Mouse (Mus musculus) neural tube, embryonic 12.5 days (tissue): Measurements from ENCODE around the gene Csnk2b. TPM values are rescaled to one million over a fixed set of nuclear protein-coding genes. Genes with fewer than 3 reads are reported as not detected.
A peak's percentile ranks its signal among the peaks of the same experiment; 100 is the strongest.

Source experiments
- ATAC-seq: fragments of 200-750 bp; cut with Nextera tagmentation; 2 replicates; pipeline ENCODE4 v1.8.0; 2017; ENCODE audit warnings: low read depth, mild to moderate bottlenecking, moderate TSS enrichment, moderate library complexity; ENCODE audit not compliant: low FRiP score
- H3K27ac ChIP-seq: fragments of 300-500 bp; sonication (generic); 2 replicates; pipeline ENCODE4 v1.5.1; 2016
- H3K27me3 ChIP-seq: fragments of 300-500 bp; sonication (generic); replicated peaks from 2 replicates; pipeline ENCODE4 v1.6.1; 2016; ENCODE audit warnings: mild to moderate bottlenecking
- H3K36me3 ChIP-seq: fragments of 300-500 bp; sonication (generic); 2 replicates; pipeline ENCODE4 v1.6.1; 2016; ENCODE audit warnings: mild to moderate bottlenecking
- H3K4me1 ChIP-seq: fragments of 300-500 bp; sonication (generic); 2 replicates; pipeline ENCODE4 v1.6.1; 2016
- H3K4me2 ChIP-seq: fragments of 300-500 bp; sonication (generic); replicated peaks from 2 replicates; pipeline ENCODE4 v1.6.1; 2016; ENCODE audit warnings: mild to moderate bottlenecking
- H3K4me3 ChIP-seq: fragments of 300-500 bp; sonication (generic); 2 replicates; pipeline ENCODE4 v1.5.1; 2016
- H3K9ac ChIP-seq: fragments of 300-500 bp; sonication (generic); 2 replicates; pipeline ENCODE4 v1.6.1; 2016; ENCODE audit warnings: mild to moderate bottlenecking
- H3K9me3 ChIP-seq: fragments of 300-500 bp; sonication (generic); 2 replicates; pipeline ENCODE4 v1.6.1; 2016; ENCODE audit warnings: mild to moderate bottlenecking
- WGBS: fragments of 180-500 bp; shearing (Covaris S2); methylation state at CpG from one replicate; pipeline ENCODE4 v1.1.7; 2016; 5-methylcytosine and 5-hydroxymethylcytosine counted together
- polyA plus RNA-seq: library from polyadenylated mRNA; unstranded; fragments of >200 nt; fragmentation: Nextera tagmentation; extraction: Ambion mirVana; gene quantifications from 2 replicates; pipeline ENCODE4 v1.2.1, GENCODE M21; 2016

Gene Csnk2b
- 289 and 295 TPM in 2 replicates for polyA plus RNA-seq

DNA sequence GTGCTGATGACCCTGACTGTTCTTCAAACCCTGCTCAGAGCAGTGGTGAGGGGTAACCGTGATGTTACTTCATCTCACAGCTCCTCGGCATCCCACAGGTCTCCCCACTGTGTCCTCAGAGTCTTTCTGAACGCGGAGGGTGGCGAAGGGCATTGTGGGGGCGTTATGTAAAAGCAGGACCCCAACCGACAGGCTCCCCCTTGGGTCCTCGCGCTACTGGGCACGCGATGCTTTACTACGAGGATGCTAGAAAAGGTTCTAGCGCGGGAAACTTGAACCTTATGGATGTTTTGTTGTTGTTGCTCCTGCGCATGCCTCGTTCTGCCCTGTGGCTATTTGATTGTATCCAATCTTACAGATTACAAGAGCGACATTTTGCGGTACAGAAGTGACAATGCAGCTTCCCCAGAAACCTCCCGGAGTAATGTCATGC, at the start of gene Csnk2b:
Csnk2b (minus strand) TSS at position 183 of the 433 bp plus-strand sequence.
- ATAC-seq: no peak
- Histone ChIP-seq H3K36me3 (peaks cover 36% of the 10 kb centered on the region), H3K4me2 (peak within 1 kb of the TSS; percentile 97), H3K27me3 (no peaks in the 10 kb centered on the region), H3K9ac (peak within 1 kb of the TSS; percentile 96), H3K4me1 (peaks cover 27% of the 10 kb centered on the region), H3K27ac (peak within 1 kb of the TSS; percentile 75), H3K9me3 (no peaks in the 10 kb centered on the region), H3K4me3 (peak within 1 kb of the TSS; percentile 90)
- WGBS: under 1% methylated on average over 19 of the region's 19 CpGs

DNA sequence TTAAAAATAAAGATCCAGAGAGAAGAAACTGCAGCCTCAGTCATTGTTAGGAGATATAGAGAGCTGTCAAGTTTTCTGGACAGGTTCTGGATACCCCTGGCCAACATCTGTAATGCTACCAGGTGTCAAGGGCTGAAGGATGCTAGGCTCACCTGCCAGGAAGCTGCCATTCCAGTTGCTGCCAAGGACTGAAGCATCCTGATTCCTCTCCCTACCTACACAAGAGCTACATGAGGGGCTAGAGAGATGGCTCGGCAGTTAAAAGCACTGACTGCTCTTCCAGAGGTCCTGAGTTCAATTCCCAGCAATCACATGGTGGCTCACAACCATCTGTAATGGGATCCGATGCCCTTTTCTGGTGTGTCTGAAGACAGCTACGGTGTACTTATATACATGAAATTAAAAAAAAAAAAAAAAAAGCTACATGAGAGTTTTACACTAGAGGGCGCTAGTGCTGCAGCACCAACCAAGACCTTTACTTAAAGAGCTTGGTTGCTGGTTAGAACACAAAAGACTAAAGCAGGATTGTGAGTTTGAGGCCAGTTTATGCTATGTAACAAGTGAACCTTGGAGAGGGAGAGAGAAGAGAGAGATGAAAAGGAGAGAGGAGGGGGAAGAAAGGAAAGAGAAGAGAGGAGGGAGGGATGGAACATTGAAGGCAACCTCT, 46.8 kb upstream of the Csnk2b start:
- ATAC-seq: no peak
- Histone ChIP-seq H3K9ac (no peak overlapping the region), H3K4me3 (no peak overlapping the region), H3K4me2 (no peak overlapping the region), H3K4me1 (peaks cover 9% of the 10 kb centered on the region), H3K27ac (no peak overlapping the region), H3K27me3 (no peaks in the 10 kb centered on the region), H3K9me3 (no peaks in the 10 kb centered on the region), H3K36me3 (no peaks in the 10 kb centered on the region)
- WGBS: 25% methylated on average over 4 of the region's 4 CpGs

DNA sequence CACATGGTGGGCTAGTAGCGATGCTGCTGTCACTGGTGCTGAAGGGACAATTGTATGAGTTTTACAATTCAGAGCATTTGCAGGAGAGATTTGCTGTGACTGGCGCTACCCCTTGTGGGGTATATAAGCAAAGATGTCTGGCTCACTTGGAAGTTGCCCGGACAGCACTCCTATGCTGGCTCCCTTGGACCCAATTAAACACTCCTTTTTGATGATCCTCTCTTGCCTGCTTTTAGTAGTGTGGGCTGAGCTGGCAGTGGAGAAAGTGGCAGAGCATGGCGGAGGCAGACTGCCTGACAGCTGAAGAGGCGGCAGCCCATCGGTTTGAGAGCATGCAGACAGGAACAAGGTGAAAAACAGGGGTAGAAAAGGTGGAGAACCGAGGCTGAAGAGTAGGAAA, 45.9 kb upstream of the Csnk2b start:
- no peak overlapping the region for H3K27ac ChIP-seq
- H3K4me2 ChIP-seq: no peak overlapping the region
- WGBS: 88% methylated on average over 7 of the region's 7 CpGs
- H3K36me3 ChIP-seq: no peaks in the 10 kb centered on the region
- ATAC-seq: no peak
- H3K9me3 ChIP-seq: no peaks in the 10 kb centered on the region
- peaks cover 16% of the 10 kb centered on the region for H3K4me1 ChIP-seq
- no peaks in the 10 kb centered on the region for H3K27me3 ChIP-seq
- no peak overlapping the region for H3K4me3 ChIP-seq
- H3K9ac ChIP-seq: no peak overlapping the region

DNA sequence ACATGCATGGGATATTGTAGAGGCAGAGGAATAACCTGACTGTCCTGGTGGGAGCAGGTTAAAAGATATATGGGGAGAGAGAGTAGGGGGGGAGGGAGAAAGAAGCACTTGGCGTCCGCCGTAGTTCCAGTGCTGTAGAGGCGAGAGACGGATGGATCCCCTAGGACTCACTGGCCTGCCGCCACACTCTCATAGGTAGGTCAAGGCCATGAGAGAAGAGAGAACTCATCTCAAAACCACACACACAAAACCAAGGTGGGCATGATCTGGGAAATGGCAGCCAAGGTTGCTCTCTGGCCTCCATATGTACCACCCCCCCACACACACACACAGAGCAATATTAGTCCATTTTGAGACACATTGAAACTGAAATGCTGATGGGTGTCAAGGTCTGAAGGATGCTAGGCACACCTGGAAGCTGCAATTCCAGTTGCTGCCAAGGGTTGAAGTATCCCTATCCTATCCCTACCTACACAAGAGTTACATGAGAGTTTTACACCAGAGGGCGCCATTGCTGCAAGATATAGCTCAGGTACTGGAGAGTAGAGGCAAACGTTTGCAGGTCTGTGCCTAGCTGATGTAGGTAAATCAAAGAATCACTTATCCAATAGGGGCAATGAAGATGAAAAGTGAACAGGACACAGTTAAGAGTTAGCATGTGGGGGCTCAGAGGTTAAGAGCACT, 44.6 kb upstream of the Csnk2b start:
- no peak overlapping the region; the same call in 1 of the 2 replicates for H3K9ac ChIP-seq
- H3K27me3 ChIP-seq: no peaks in the 10 kb centered on the region
- no peak for ATAC-seq
- H3K4me1 ChIP-seq: peaks cover 29% of the 10 kb centered on the region
- 64% methylated on average over 8 of the region's 8 CpGs for WGBS
- peaks cover 6% of the 10 kb centered on the region for H3K36me3 ChIP-seq
- H3K4me3 ChIP-seq: no peak overlapping the region
- no peak overlapping the region for H3K27ac ChIP-seq
- H3K4me2 ChIP-seq: peak overlapping the region; percentile 92
- no peaks in the 10 kb centered on the region for H3K9me3 ChIP-seq

DNA sequence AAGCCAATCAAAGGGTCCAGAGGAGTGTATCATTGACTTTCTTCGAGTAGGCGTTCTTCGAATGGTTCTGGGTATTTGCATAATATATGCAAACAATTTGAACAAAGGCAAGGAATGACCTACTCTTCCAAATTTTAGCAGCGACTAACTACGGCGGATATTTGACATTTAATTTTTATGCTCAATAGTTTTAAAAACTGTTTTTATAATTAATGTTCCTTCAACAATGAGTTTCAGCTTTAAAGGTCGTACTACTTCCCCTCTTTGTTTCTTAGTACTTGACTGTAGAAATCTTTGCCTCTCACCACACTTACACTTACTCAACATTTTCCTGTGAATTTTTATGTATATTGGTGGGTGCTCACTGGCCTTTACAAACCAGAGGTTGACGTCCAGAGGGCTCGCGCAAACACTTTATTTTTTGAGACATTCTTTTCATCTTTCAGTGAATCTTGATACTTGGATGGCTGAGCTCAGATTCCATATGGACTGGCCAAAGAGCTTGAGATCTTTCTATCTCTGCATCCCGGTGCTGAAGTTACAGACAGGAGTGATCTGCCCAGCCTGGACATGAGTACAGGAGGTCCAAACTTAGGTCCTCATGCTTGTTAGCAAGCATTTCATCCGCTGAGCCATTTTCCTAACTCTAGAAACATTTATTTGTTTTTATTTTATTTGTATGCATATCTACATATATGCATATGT, 43.8 kb upstream of the Csnk2b start:
- H3K9me3 ChIP-seq: no peaks in the 10 kb centered on the region
- WGBS: 23% methylated on average over 12 of the region's 12 CpGs
- peak overlapping the region; percentile 99 for H3K4me3 ChIP-seq
- peak overlapping the region; percentile 92 for H3K4me2 ChIP-seq
- peaks cover 30% of the 10 kb centered on the region for H3K4me1 ChIP-seq
- H3K36me3 ChIP-seq: peaks cover 15% of the 10 kb centered on the region
- H3K9ac ChIP-seq: peak overlapping the region; percentile 52
- H3K27me3 ChIP-seq: no peaks in the 10 kb centered on the region
- peak overlapping the region; percentile 85 for H3K27ac ChIP-seq
- peak; percentile 89 for ATAC-seq

DNA sequence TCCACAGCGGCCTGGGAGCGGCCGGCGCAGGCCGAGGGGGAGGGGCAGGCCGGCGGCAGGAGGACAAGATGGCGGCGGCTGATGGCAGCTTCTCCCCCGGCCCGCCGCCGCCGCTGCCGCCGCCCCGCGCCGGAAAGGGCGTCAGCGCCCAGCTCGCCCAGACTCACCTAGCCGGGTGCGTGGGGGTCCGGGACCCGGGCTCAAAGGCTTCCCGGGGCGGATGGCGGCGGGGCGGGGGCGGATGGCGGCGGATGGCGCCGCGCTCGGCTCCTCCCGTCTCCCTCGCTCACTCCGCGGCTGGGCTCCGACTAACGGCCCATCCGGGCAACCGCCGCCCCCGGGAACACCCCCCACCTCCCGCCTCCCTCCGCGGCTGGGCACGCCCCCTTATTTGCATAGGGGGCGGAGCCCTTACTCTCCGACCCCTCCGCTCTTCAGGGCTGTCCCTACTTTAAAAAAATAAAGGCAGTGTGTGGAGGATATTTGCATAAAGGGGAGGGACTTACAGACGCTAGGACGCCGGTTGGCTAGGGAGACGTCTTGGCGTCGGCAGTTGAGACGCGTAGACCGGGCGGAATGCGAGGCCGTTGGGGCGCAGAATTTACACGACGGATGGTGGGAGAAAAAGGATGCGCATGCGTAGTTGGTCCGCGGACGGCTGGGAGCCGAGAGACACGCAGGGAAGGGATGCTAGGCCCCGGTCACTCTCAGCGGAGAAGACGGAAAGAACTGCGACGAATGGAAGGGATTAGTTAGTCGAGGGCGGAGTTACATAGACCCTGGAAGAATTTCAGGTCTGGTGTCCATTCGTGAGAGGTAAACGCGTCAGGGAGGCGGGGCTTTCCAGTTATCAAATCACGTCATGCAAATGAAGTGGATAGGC, 43.0 kb upstream of the Csnk2b start, which contains the start of gene Prrc2a:
Prrc2a (minus strand) TSS at position 330 of the 883 bp plus-strand sequence.
- Histone ChIP-seq H3K4me3 (peak within 1 kb of the TSS; percentile 99), H3K9me3 (no peaks in the 10 kb centered on the region), H3K27ac (peak within 1 kb of the TSS; percentile 89), H3K27me3 (no peaks in the 10 kb centered on the region), H3K4me2 (peak within 1 kb of the TSS; percentile 92), H3K4me1 (peaks cover 30% of the 10 kb centered on the region), H3K9ac (peak within 1 kb of the TSS; percentile 100), H3K36me3 (peaks cover 23% of the 10 kb centered on the region)
- under 1% methylated on average over 75 of the region's 89 CpGs for WGBS
- peak; percentile 94 for ATAC-seq

DNA sequence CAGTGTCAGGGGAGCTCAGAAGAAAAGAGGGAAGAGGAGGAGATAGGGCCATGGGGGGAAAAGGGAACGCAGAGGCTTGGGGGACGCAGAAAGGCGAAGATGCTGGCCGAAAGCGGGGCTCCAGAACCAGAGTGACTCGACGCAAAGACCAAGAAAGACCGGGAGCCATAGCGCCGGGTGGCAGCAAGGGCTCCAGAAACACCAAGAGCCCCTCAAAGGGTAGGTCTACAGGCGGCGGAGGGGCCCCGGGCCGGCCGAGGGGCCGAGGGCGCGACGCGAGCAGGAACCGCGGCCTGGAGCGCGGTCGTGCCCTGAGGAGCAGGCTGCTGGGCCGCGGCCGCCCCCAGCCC, 42.3 kb upstream of the Csnk2b start:
- Histone ChIP-seq H3K4me2 (peak overlapping the region; percentile 92), H3K9me3 (no peaks in the 10 kb centered on the region), H3K27me3 (no peaks in the 10 kb centered on the region), H3K9ac (peak overlapping the region; percentile 100), H3K4me3 (peak overlapping the region; percentile 99), H3K4me1 (peaks cover 30% of the 10 kb centered on the region), H3K27ac (peak overlapping the region; percentile 89), H3K36me3 (peaks cover 29% of the 10 kb centered on the region)
- no peak for ATAC-seq
- WGBS: 0% methylated on average over 26 of the region's 28 CpGs

DNA sequence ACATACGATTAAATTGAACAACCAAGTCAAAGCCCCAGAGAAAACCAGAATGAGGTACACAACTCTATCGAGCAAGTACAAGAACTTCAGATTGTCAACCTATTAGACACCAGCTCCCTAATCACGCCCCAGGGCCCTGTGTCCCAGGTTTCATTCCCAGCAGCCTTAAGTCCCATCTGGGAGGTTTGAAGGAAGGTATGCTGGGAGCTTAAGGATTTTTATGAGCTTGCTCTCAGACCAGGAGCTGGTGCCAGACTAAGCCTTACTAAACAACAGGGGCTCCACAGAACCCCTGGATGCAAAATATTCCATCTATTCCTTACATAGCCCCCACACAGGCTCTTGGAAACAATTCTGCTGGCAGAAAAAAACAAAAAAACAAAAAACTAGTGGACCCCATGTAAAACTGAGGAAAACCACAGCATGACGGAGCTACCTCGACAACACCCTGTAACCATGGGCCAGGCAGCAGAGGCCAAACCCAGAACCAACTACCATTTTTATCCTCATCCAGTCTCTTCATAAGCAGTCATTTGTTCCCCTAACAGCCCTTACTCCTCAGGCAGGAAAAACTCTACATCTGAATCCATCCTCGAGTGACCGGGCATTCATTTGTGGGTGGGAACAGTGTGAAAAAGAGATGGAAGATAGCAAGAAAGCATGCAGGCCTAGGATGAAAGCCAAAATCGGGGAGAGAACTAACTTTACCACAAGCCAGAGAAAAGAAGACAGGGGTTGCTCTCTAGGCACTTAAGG, 41.7 kb upstream of the Csnk2b start:
- ATAC-seq: no peak
- H3K4me1 ChIP-seq: peaks cover 30% of the 10 kb centered on the region
- peak overlapping the region; percentile 100 for H3K9ac ChIP-seq
- peak overlapping the region; percentile 92 for H3K4me2 ChIP-seq
- H3K27me3 ChIP-seq: no peaks in the 10 kb centered on the region
- H3K9me3 ChIP-seq: no peaks in the 10 kb centered on the region
- H3K36me3 ChIP-seq: peaks cover 36% of the 10 kb centered on the region
- 24% methylated on average over 8 of the region's 8 CpGs for WGBS
- no peak overlapping the region; the same call in 1 of the 2 replicates for H3K27ac ChIP-seq
- H3K4me3 ChIP-seq: peak overlapping the region; percentile 99

DNA sequence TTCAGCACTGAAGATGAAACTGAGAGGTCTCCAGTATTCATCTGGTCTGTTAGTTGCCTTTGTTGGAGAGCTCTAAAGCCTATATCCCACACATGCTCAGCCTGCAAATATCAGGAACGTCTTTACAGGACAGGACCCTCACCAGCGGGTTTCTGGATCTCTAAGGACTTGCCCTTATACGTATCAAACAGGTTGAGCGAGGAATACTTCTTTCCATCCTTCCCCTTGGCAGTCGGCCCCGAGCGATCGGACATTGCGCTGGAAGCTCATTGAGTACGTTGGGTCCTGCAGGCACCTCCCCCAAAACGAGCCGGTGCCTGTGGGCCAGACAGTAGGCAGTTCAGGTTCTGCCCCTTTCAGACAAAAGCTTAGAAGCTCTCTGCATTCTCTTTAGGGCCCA, 40.9 kb upstream of the Csnk2b start:
- Histone ChIP-seq H3K9ac (peak overlapping the region; percentile 100), H3K9me3 (no peaks in the 10 kb centered on the region), H3K36me3 (peaks cover 44% of the 10 kb centered on the region), H3K4me3 (peak overlapping the region; percentile 99), H3K27me3 (no peaks in the 10 kb centered on the region), H3K27ac (no peak overlapping the region), H3K4me1 (peaks cover 30% of the 10 kb centered on the region), H3K4me2 (peak overlapping the region; percentile 92)
- WGBS: 69% methylated on average over 12 of the region's 12 CpGs
- ATAC-seq: no peak

DNA sequence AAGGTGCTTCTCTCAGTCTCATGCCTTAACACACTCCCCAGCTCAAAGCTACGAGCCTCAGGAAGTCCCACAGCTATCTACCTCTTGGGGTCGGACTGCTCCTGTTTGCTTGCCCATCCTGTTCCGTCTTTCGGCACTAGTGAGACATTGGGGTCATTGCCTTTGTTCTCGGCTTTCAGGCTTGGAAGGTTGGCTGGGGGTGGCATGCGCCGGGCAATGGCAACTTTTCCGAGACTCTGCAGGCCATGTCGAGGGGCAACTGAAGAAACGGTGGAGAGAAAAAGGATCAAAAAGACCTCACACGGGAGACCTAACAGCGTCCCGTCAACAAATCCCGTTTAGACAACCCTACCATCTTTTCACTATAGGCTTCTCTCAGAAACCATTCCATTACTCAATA, 40.3 kb upstream of the Csnk2b start:
- H3K4me1 ChIP-seq: peaks cover 30% of the 10 kb centered on the region
- no peak for ATAC-seq
- peak overlapping the region; percentile 99 for H3K4me3 ChIP-seq
- H3K36me3 ChIP-seq: peaks cover 50% of the 10 kb centered on the region
- H3K27me3 ChIP-seq: no peaks in the 10 kb centered on the region
- WGBS: 84% methylated on average over 14 of the region's 14 CpGs
- H3K9ac ChIP-seq: peak overlapping the region; percentile 100; the same call in 1 of the 2 replicates
- H3K27ac ChIP-seq: no peak overlapping the region
- peak overlapping the region; percentile 92 for H3K4me2 ChIP-seq
- H3K9me3 ChIP-seq: no peaks in the 10 kb centered on the region

DNA sequence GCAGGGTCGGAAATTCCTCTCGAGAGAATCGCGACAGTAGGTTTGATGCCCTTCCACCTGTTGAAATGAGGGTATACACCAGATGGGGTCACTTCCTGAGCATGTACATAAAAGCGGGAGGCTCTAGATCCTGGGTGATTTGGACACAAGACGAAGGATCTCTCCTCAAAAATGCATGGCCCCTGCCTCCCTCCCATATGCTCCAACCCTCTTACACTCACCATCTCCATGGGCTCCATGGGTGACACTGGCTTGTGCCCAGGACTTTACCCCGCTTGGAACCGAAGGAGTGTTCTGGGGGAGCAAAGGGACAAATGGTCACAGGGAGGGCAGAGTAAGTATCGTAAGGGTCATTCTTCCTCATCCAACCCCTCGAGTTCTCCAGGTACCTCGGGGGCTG, 39.6 kb upstream of the Csnk2b start:
- no peak overlapping the region for H3K27ac ChIP-seq
- H3K9me3 ChIP-seq: no peaks in the 10 kb centered on the region
- ATAC-seq: no peak
- H3K4me1 ChIP-seq: peaks cover 29% of the 10 kb centered on the region
- no peaks in the 10 kb centered on the region for H3K27me3 ChIP-seq
- no peak overlapping the region for H3K4me3 ChIP-seq
- H3K4me2 ChIP-seq: peak overlapping the region; percentile 92; the same call in 1 of the 2 replicates
- H3K36me3 ChIP-seq: peaks cover 57% of the 10 kb centered on the region
- 0 out of 2 replicates have a peak overlapping the region, but pooled peaks have one; percentile 100 for H3K9ac ChIP-seq
- 83% methylated on average over 11 of the region's 11 CpGs for WGBS
